ENCODE assay signal across 11 mouse cellular contexts in genomic region chr11:97793165-97793564, GRCm38 (mm10). TPM values are rescaled to one million over a fixed set of nuclear protein-coding genes. Genes with fewer than 3 reads are reported as not detected.
DNase-seq lines count a peak whose midpoint lies in the region; ATAC-seq and TF ChIP-seq lines count a peak whose summit lies in the region.
"Had no signal": no experiment of that assay in that cellular context is flagged by ENCODE, and none has a peak within 500 bp of the region (broad histone marks: within the 10 kb centered on the region; RNA-seq: fewer than 3 reads in every experiment).

No protein-coding gene starts in this region.

- no peaks in the 10 kb centered on the region for H3K36me3 ChIP-seq in liver, embryonic 13.5 days
- H3K36me3 ChIP-seq in lung, postnatal 0 days (ENCODE audit: insufficient read depth, low read length): no peaks in the 10 kb centered on the region

- no peak overlapping the region for H3K4me3 ChIP-seq in liver, embryonic 13.5 days (replicated peaks)
- no peak overlapping the region for H3K4me3 ChIP-seq in lung, postnatal 0 days (ENCODE audit: low read depth, low read length)

- no peak overlapping the region for H3K9ac ChIP-seq in liver, embryonic 13.5 days
- H3K9ac ChIP-seq in lung, postnatal 0 days (replicated peaks; ENCODE audit: low read depth): no peak overlapping the region

- ATAC-seq in liver, embryonic 13.5 days (ENCODE audit: low read depth): no peak
- no peak for ATAC-seq in lung, postnatal 0 days
- no peak for ATAC-seq in erythroid progenitor cell, adult 5-6 weeks (replicated peaks; ENCODE audit: low FRiP score, poor library complexity, severe bottlenecking)

- H3K27ac ChIP-seq in liver, embryonic 13.5 days: no peak overlapping the region
- no peak overlapping the region for H3K27ac ChIP-seq in lung, postnatal 0 days (ENCODE audit: low read length)
- H3K27ac ChIP-seq: macrophage had no signal

- H3K4me1 ChIP-seq in liver, embryonic 13.5 days (replicated peaks): peaks cover 11% of the 10 kb centered on the region
- no peaks in the 10 kb centered on the region for H3K4me1 ChIP-seq in lung, postnatal 0 days (ENCODE audit: insufficient read depth, low read depth, low read length)

- no peaks in the 10 kb centered on the region for H3K9me3 ChIP-seq in liver, embryonic 13.5 days (replicated peaks)
- H3K9me3 ChIP-seq in lung, postnatal 0 days (ENCODE audit: low read length): no peaks in the 10 kb centered on the region

- no peak for TF ChIP-seq EP300 in lung, postnatal 0 days (IDR thresholded peaks at IDR 0.05)

- 7% methylated on average over 2 of the region's 2 CpGs for WGBS in liver, embryonic 13.5 days (ENCODE audit: insufficient replicate concordance)
- 3% methylated on average over 2 of the region's 2 CpGs for WGBS in lung, postnatal 0 days

- H3K4me2 ChIP-seq in liver, embryonic 13.5 days: no peak overlapping the region
- no peak overlapping the region for H3K4me2 ChIP-seq in lung, postnatal 0 days (replicated peaks; ENCODE audit: low read depth, low read length)

- H3K27me3 ChIP-seq in liver, embryonic 13.5 days: 0 out of 2 replicates have a peak, but pooled peaks cover 4% of the 10 kb centered on the region
- no peaks in the 10 kb centered on the region for H3K27me3 ChIP-seq in lung, postnatal 0 days (replicated peaks; ENCODE audit: insufficient read depth, low read length)

- intact Hi-C loops in gastrocnemius, postnatal 36 days (cut with DNase I): loop anchor here (2.0 to 5.0 kb wide), 2 partner anchors 34 to 92 kb away; partner anchors contain the start of gene Fbxo47

- peak; percentile 79 for TF ChIP-seq CTCF in lung, postnatal 0 days (IDR thresholded peaks at IDR 0.05)

- peak; percentile 71 for DNase-seq in gastrocnemius, adult 18-20 months (ENCODE audit: low spot score)
- DNase-seq in gastrocnemius, postnatal 36 days: no peak
- peak; percentile 44 for DNase-seq in liver, embryonic 13.5 days
- DNase-seq in liver (no peak), R1 (ENCODE audit: low read depth, low spot score) (peak; percentile 84)
- DNase-seq in lung, postnatal 0 days (ENCODE audit: low spot score): peak; percentile 69
- no peak for DNase-seq in gastrocnemius, postnatal 25 days

RNA-seq across cellular contexts. Expression of gene Lasp1, which starts 5.6 kb away (rescaled TPM):
- total RNA-seq in gastrocnemius, adult 18-20 months (2021): 10 to 100 TPM; 10.0 to 19.2 TPM
- 10 to 100 TPM; 14.2 to 15.4 TPM for total RNA-seq in gastrocnemius, postnatal 36 days (2021)
- polyA plus RNA-seq in liver, embryonic 13.5 days (2015; fragmentation: Nextera tagmentation; extraction: Ambion mirVana): 27.5 and 31.2 TPM in 2 replicates
- 96.4 and 107 TPM in 2 replicates for polyA plus RNA-seq in lung, postnatal 0 days (2015; fragmentation: Nextera tagmentation; extraction: Ambion mirVana)
- total RNA-seq in gastrocnemius, postnatal 25 days (2021): 10 to 100 TPM; 18.3 to 21.9 TPM
- total RNA-seq in erythroid progenitor cell, adult 5-6 weeks (2015; ENCODE audit: low replicate concordance): 28.9 and 33.5 TPM in 2 replicates
- 14.8 and 57.0 TPM in 2 replicates for total RNA-seq in erythroid progenitor cell, adult 5-6 weeks (2017; ENCODE audit: low replicate concordance)

RNA-seq across cellular contexts. Expression of gene Rpl23, which starts 10.9 kb away (rescaled TPM):
- total RNA-seq in gastrocnemius, adult 18-20 months (2021): 100 to 1,000 TPM; 426 to 450 TPM
- 100 to 1,000 TPM; 349 to 430 TPM for total RNA-seq in gastrocnemius, postnatal 36 days (2021)
- 436 and 468 TPM in 2 replicates for polyA plus RNA-seq in liver, embryonic 13.5 days (2015; fragmentation: Nextera tagmentation; extraction: Ambion mirVana)
- 464 and 478 TPM in 2 replicates for polyA plus RNA-seq in lung, postnatal 0 days (2015; fragmentation: Nextera tagmentation; extraction: Ambion mirVana)
- 100 to 1,000 TPM; 379 to 436 TPM for total RNA-seq in gastrocnemius, postnatal 25 days (2021)
- total RNA-seq in erythroid progenitor cell, adult 5-6 weeks (2015; ENCODE audit: low replicate concordance): 324 and 337 TPM in 2 replicates
- total RNA-seq in erythroid progenitor cell, adult 5-6 weeks (2017; ENCODE audit: low replicate concordance): 331 and 402 TPM in 2 replicates

RNA-seq across cellular contexts. Expression of gene 1700001P01Rik, which starts 17.4 kb away (rescaled TPM):
- total RNA-seq in gastrocnemius, adult 18-20 months (2021): not detected
- not detected for total RNA-seq in gastrocnemius, postnatal 36 days (2021)
- 0.19 and 0.22 TPM in 2 replicates for polyA plus RNA-seq in liver, embryonic 13.5 days (2015; fragmentation: Nextera tagmentation; extraction: Ambion mirVana)
- not detected in 2 replicates for polyA plus RNA-seq in lung, postnatal 0 days (2015; fragmentation: Nextera tagmentation; extraction: Ambion mirVana)
- total RNA-seq in gastrocnemius, postnatal 25 days (2021): not detected
- not detected in 2 replicates for total RNA-seq in erythroid progenitor cell, adult 5-6 weeks (2015; ENCODE audit: low replicate concordance)
- not detected in 2 replicates for total RNA-seq in erythroid progenitor cell, adult 5-6 weeks (2017; ENCODE audit: low replicate concordance)
- total RNA-seq: adrenal gland, adult 18-20 months; heart, postnatal 10 days had no signal
- polyA plus RNA-seq: macrophage had no signal

RNA-seq across cellular contexts. Expression of gene Cwc25, which starts 26.8 kb away (rescaled TPM):
- total RNA-seq in gastrocnemius, adult 18-20 months (2021): 1 to 10 TPM; 5.2 to 5.9 TPM
- 1 to 10 TPM; 5.5 to 5.7 TPM for total RNA-seq in gastrocnemius, postnatal 36 days (2021)
- 7.0 and 7.7 TPM in 2 replicates for polyA plus RNA-seq in liver, embryonic 13.5 days (2015; fragmentation: Nextera tagmentation; extraction: Ambion mirVana)
- polyA plus RNA-seq in lung, postnatal 0 days (2015; fragmentation: Nextera tagmentation; extraction: Ambion mirVana): 12.7 and 13.2 TPM in 2 replicates
- 1 to 10 TPM; 4.9 to 6.4 TPM for total RNA-seq in gastrocnemius, postnatal 25 days (2021)
- 8.3 and 13.8 TPM in 2 replicates for total RNA-seq in erythroid progenitor cell, adult 5-6 weeks (2015; ENCODE audit: low replicate concordance)
- total RNA-seq in erythroid progenitor cell, adult 5-6 weeks (2017; ENCODE audit: low replicate concordance): 8.8 and 19.1 TPM in 2 replicates

RNA-seq across cellular contexts. Expression of gene B230217C12Rik, which starts 47.4 kb away (rescaled TPM):
- under 1 TPM; 0.19 to 0.34 TPM for total RNA-seq in gastrocnemius, adult 18-20 months (2021)
- under 1 TPM; 0.31 to 0.64 TPM for total RNA-seq in gastrocnemius, postnatal 36 days (2021)
- 0.85 and 1.3 TPM in 2 replicates for polyA plus RNA-seq in liver, embryonic 13.5 days (2015; fragmentation: Nextera tagmentation; extraction: Ambion mirVana)
- 1.3 and 1.5 TPM in 2 replicates for polyA plus RNA-seq in lung, postnatal 0 days (2015; fragmentation: Nextera tagmentation; extraction: Ambion mirVana)
- under 1 TPM; 0.48 to 0.67 TPM for total RNA-seq in gastrocnemius, postnatal 25 days (2021)
- total RNA-seq in erythroid progenitor cell, adult 5-6 weeks (2015; ENCODE audit: low replicate concordance): not detected in 2 replicates
- not detected in 2 replicates for total RNA-seq in erythroid progenitor cell, adult 5-6 weeks (2017; ENCODE audit: low replicate concordance)

Comparison
In these comparisons a context has a peak if more than half of its experiments do, and no peak if none do; other contexts are left out.
1. DNase-seq: peak in gastrocnemius, adult 18-20 months (single experiment), liver, embryonic 13.5 days (single experiment), R1 (single experiment) and lung, postnatal 0 days (single experiment); none in gastrocnemius, postnatal 36 days (0 of 2), liver (single experiment) and gastrocnemius, postnatal 25 days (single experiment).